Mouse (Mus musculus) retina, postnatal 7 days (tissue): ENCODE measurements around the gene Xylt2.

Source experiments
- DNase-seq: peaks from one replicate; pipeline ENCODE4 v3.0.0-alpha.2; 2012; ENCODE audit warnings: low read depth, low spot score

Gene Xylt2

GRCm38 (mm10) chr11:94615494-94615893, 61.8 kb downstream of the Xylt2 start:
- DNase-seq: no peak

- DNase-seq: no peak
Observed at GRCm38 (mm10) chr11:94614603-94615002, 62.7 kb downstream of the Xylt2 start.
